Mouse (Mus musculus) stomach, postnatal 0 days (tissue): ENCODE results near the gene Plgrkt.

Source experiments
- CTCF ChIP-seq: IDR thresholded peaks from 2 replicates; pipeline ENCODE4 v1.5.1; 2016; ENCODE audit warnings: antibody characterized with exemption, low read depth, mild to moderate bottlenecking, moderate library complexity
- EP300 ChIP-seq: optimal IDR thresholded peaks from 2 replicates; pipeline ENCODE3; 2016; ENCODE audit warnings: antibody characterized with exemption

GRCm38 (mm10) chr19:29326822-29327552 lies 40.2 kb downstream of the Plgrkt start:
- no peak for TF ChIP-seq EP300
- TF ChIP-seq CTCF: no peak
